Mouse (Mus musculus) cerebellum, postnatal 14 days (tissue): ENCODE results near the gene Pccb.

Source experiments
- DNase-seq, 2 experiments: peaks; one replicate each; pipeline ENCODE4 v3.0.0; 2021; ENCODE audit warnings: mixed read lengths in 2 of 2

Gene Pccb

DNA sequence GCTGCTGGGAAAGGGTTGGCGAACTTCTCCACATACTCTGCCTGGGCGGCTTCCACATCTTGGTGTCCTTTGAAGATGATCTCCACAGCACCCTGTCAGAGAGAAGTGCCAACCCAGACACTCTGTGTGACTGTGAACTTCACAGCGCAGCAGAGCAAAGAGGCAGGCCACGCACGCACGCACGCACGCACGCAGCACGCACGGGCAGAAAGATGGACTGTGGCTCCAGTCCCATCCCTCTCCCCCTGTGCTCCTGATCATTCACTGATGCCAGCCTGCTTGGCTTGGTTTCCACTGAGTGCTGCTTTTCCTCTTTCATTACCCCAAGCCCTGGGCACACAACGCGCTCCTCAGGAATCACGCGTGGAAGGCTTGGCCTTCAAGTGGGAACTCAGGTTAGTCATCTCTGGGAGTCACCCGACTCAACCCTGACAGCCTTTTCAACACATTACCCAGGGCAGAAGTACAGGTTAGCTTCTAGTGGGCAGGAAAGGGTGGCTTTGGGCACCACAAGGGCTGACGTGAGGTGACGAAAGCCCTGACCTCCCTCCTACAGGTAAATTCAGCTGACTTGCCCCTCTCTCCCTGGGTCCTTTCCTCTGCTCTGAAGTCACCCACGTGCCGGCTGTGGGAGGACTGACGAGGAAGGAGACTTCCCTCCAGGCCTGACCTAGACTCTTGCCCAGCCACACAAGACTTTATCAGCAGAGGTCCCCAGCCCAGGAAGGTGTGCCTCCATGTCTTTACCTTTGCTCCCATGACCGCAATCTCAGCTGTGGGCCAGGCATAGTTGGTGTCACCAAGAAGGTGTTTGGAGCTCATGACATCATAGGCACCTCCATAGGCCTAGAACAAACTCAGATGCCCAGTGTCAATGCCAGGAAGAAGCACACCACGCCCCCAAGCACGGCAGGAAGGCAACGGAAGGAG, 50.1 kb downstream of the Pccb start:
- peak in 1 of 2 experiments; percentile 9 for DNase-seq

DNA sequence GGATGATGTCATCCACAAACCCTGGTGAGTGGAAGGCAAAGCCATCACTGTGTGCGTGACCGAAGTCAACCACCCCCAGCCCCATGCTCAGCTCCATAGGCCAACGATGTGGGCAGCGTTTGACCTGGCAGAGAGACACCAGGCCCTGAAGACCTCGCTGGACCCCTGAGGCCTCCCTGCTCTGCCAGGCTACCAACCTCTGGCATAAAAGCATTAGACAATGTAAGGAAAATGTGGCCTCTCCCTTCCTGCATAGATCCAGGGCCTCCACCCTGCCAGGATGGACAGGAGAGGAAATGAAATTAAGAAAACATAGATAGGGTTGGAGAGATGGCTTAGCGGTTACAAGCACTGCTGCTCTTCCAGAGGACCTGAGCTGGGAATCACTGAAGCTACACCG, 51.9 kb downstream of the Pccb start:
- DNase-seq: no peak

DNA sequence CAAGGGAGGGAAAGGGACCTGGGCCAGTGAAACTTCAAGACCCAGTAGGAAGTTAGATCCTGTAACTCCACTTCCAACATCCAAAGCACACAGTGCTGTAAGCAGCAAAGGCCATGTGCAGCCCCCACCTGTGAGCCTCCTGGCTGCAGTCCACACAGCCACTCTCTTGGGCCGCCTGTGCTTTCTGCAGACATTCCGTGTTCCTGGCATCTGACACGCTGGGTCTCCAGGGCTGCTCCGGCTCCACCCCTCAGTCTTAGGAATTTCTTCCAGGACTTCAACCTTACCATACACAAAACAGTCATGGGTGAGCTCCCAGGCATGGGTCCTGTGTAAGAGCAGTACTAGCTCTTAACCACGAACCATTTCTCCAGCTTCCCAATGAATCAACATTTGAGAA, 55.4 kb downstream of the Pccb start:
- DNase-seq: peak; percentile 42 to 45

DNA sequence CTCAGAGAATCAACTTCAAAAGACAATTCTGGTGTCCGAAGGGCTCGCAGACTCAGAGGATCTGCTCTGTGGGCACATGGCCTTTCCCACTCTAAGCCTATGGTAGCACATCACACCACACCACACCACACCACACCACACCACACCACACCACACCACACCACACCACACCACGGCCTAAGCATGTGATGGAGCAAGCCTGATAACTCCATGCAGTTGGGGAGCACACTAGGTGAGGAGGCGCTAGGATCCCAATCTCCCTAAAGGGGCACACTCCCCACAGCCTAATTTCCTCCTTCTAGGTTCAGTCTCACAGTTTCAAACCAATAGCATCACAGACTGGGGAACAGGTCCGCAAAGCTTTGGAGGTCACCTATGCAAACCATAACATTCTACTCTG, 56.0 kb downstream of the Pccb start:
- no peak for DNase-seq

DNA sequence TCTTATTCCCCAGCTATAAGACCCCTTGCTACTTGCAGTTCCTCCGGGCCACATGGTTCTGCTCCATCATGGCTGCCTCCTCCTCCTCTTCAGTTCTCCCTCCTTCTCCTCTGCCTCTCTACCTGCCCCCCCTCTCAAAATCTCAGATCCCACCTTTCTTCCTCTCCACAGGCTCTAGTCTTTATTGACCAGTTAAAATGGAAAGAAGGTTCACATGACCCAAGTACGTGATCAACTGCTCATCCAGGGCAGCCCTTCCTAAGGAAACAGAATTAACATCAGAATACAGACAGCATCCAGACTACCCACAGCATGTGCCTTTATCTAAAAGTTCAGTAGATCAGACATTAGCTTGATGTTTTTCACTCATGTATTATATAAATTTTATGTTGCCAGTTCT, 65.2 kb downstream of the Pccb start:
- no peak for DNase-seq

GRCm38 (mm10) chr9:100964106-100964505, 70.6 kb downstream of the Pccb start:
- DNase-seq: no peak

GRCm38 (mm10) chr9:100963428-100963912, 71.2 kb downstream of the Pccb start:
- no peak for DNase-seq

DNA sequence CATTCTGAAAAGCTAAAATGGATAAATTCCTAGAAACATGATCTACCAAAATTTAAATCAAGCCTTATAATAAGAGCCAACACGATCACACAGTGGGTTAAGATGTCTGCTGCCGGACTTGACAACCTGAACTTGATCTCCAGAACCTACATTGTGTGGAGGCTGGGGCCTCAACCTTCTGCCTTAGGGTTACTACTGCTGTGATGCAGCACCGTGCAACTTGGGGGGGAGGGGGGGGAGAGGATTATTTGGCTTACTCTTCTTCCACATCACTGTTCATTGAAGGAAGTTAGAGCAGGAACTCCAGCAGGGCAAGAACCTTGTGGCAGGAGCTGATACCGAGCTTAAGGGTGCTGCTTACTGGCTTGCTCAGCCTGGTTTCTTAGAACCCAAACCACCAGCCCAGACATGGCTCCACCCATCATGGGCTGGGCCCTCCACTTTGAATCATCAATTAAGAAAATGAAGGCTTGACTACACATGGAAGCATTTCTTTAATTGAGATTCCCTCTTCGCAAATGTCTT, 71.7 kb downstream of the Pccb start:
- no peak for DNase-seq

- DNase-seq: peak; percentile 67 to 74
These were observed 83.2 kb downstream of the Pccb start for GRCm38 (mm10) chr9:100951481-100951880.

GRCm38 (mm10) chr9:100944677-100945365, 89.9 kb downstream of the Pccb start:
- no peak for DNase-seq

DNA sequence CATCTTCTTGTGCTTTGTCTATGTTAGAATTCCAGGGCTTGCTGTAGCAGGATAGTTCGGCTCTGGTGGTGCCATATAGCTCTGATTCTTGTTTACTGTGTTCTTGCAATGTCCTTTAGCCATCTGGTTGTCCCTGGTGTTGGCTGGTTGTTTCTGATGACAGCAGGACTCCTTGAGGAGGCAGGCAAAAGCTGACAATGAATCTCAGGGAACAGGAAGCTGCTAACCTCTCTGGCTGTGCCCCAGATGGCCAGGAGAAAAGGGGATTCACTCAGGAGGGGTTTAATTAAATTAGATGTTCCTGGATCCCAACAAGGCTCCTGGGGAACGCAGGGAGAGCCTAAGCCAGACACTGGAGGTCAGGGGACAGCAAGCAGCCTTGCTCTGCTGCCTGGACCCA, 92.7 kb downstream of the Pccb start:
- peak; percentile 88 to 91 for DNase-seq
